Mouse (Mus musculus) thymus, postnatal 25 days (tissue): ENCODE measurements around the gene Timd2.
"Not testable (repeated sequence)": the region's sequence is repeated elsewhere in the genome, so short reads cannot be mapped to it uniquely, and the experiment has no call there.

Source experiments
- DNase-seq: peaks from one replicate; pipeline ENCODE4 v3.0.0; 2022

Timd2 gene

GRCm38 (mm10) chr11:46652476-46652875 is 54.4 kb downstream of the Timd2 start:
- DNase-seq, result no peak

GRCm38 (mm10) chr11:46649655-46650054 is 57.2 kb downstream of the Timd2 start:
- not testable (repeated sequence) for DNase-seq

GRCm38 (mm10) chr11:46644824-46645223 is 62.0 kb downstream of the Timd2 start:
- no peak for DNase-seq

- no peak for DNase-seq
Measured at GRCm38 (mm10) chr11:46636568-46636967, 70.3 kb downstream of the Timd2 start.

GRCm38 (mm10) chr11:46635516-46635915 is 71.3 kb downstream of the Timd2 start:
- not testable (repeated sequence) for DNase-seq

GRCm38 (mm10) chr11:46631635-46632034 is 75.2 kb downstream of the Timd2 start:
- peak; percentile 14 for DNase-seq

- DNase-seq, result no peak
Measured at GRCm38 (mm10) chr11:46629211-46629795, 77.6 kb downstream of the Timd2 start, which contains the start of gene Dppa1. Dppa1 (minus strand) TSS chr11:46629261.

GRCm38 (mm10) chr11:46620414-46621168 is 86.3 kb downstream of the Timd2 start:
- DNase-seq, result no peak

GRCm38 (mm10) chr11:46619929-46620328 is 86.9 kb downstream of the Timd2 start:
- DNase-seq, result no peak
